ENCODE assay signal across 8 mouse cellular contexts in genomic region chr12:88992141-88992540, GRCm38 (mm10).
DNase-seq lines count a peak whose midpoint lies in the region; ATAC-seq lines count a peak whose summit lies in the region.

No protein-coding gene starts in this region.

- H3K4me1 ChIP-seq in limb, embryonic 11.5 days (ENCODE audit: control insufficient read depth, insufficient read depth, low read length), result no peaks in the 10 kb centered on the region
- H3K4me1 ChIP-seq in limb, embryonic 10.5 days, result no peaks in the 10 kb centered on the region
- H3K4me1 ChIP-seq in forebrain, embryonic 14.5 days (ENCODE audit: control insufficient read depth, insufficient read depth, low read length), result no peaks in the 10 kb centered on the region
- H3K4me1 ChIP-seq in midbrain, embryonic 13.5 days (replicated peaks), result no peaks in the 10 kb centered on the region; the same call in 1 of the 2 replicates

- 5% methylated on average over 2 of the region's 2 CpGs for WGBS in limb, embryonic 11.5 days
- WGBS in limb, embryonic 10.5 days, result 2% methylated on average over 2 of the region's 2 CpGs
- WGBS in forebrain, embryonic 14.5 days, result 2% methylated on average over 2 of the region's 2 CpGs
- 7% methylated on average over 2 of the region's 2 CpGs for WGBS in midbrain, embryonic 13.5 days

- no peaks in the 10 kb centered on the region for H3K27me3 ChIP-seq in limb, embryonic 11.5 days (ENCODE audit: control insufficient read depth, insufficient read depth, low read length)
- no peaks in the 10 kb centered on the region for H3K27me3 ChIP-seq in limb, embryonic 10.5 days (ENCODE audit: low read depth, poor library complexity, severe bottlenecking)
- no peaks in the 10 kb centered on the region for H3K27me3 ChIP-seq in forebrain, embryonic 14.5 days (replicated peaks; ENCODE audit: control insufficient read depth, insufficient read depth, low read length)
- no peaks in the 10 kb centered on the region for H3K27me3 ChIP-seq in midbrain, embryonic 13.5 days

- H3K27ac ChIP-seq in limb, embryonic 11.5 days (replicated peaks; ENCODE audit: low read depth, low read length), result no peak overlapping the region
- no peak overlapping the region for H3K27ac ChIP-seq in limb, embryonic 10.5 days
- no peak overlapping the region for H3K27ac ChIP-seq in forebrain, embryonic 14.5 days (ENCODE audit: low read depth, low read length)
- no peak overlapping the region for H3K27ac ChIP-seq in midbrain, embryonic 13.5 days

- H3K4me2 ChIP-seq in limb, embryonic 11.5 days (ENCODE audit: low read depth, severe bottlenecking), result no peak overlapping the region
- no peak overlapping the region for H3K4me2 ChIP-seq in forebrain, embryonic 14.5 days (ENCODE audit: low read length)
- no peak overlapping the region for H3K4me2 ChIP-seq in midbrain, embryonic 13.5 days (replicated peaks)

- H3K4me3 ChIP-seq in limb, embryonic 11.5 days (ENCODE audit: low read depth, low read length), result no peak overlapping the region
- H3K4me3 ChIP-seq in limb, embryonic 10.5 days, result no peak overlapping the region
- no peak overlapping the region for H3K4me3 ChIP-seq in forebrain, embryonic 14.5 days (ENCODE audit: low read depth, low read length)
- H3K4me3 ChIP-seq in midbrain, embryonic 13.5 days (replicated peaks), result no peak overlapping the region

- no peak for ATAC-seq in limb, embryonic 11.5 days (ENCODE audit: insufficient number of reproducible peaks, low FRiP score, low TSS enrichment, low read depth)
- ATAC-seq in forebrain, embryonic 14.5 days, result peak; percentile 54; the same call in 1 of the 2 replicates
- ATAC-seq in midbrain, embryonic 13.5 days, result peak; percentile 30; the same call in 1 of the 2 replicates

- peak; percentile 31 for DNase-seq in cerebellum, adult 9-10 months
- DNase-seq in cerebellum, adult 18-20 months, result no peak
- peak; percentile 25 for DNase-seq in limb, embryonic 11.5 days (ENCODE audit: low spot score)
- no peak for DNase-seq in limb, embryonic 10.5 days (ENCODE audit: low spot score)
- peak; percentile 82 for DNase-seq in forebrain, embryonic 14.5 days (ENCODE audit: low spot score)
- no peak for DNase-seq in right cerebral cortex, postnatal 36 days (ENCODE audit: low spot score in 2 of 2)
- no peak for DNase-seq in urinary bladder, postnatal 36 days (ENCODE audit: low spot score in 2 of 2)

- H3K9me3 ChIP-seq in limb, embryonic 11.5 days (ENCODE audit: control insufficient read depth, low read length), result no peaks in the 10 kb centered on the region
- no peaks in the 10 kb centered on the region for H3K9me3 ChIP-seq in limb, embryonic 10.5 days (replicated peaks)
- no peaks in the 10 kb centered on the region for H3K9me3 ChIP-seq in forebrain, embryonic 14.5 days (replicated peaks; ENCODE audit: control insufficient read depth, low read length)
- no peaks in the 10 kb centered on the region for H3K9me3 ChIP-seq in midbrain, embryonic 13.5 days

- no peaks in the 10 kb centered on the region for H3K36me3 ChIP-seq in limb, embryonic 11.5 days (ENCODE audit: control insufficient read depth, insufficient read depth, low read length)
- H3K36me3 ChIP-seq in limb, embryonic 10.5 days, result no peaks in the 10 kb centered on the region
- H3K36me3 ChIP-seq in forebrain, embryonic 14.5 days (ENCODE audit: control insufficient read depth, insufficient read depth, low read length), result no peaks in the 10 kb centered on the region
- H3K36me3 ChIP-seq in midbrain, embryonic 13.5 days, result no peaks in the 10 kb centered on the region

- H3K9ac ChIP-seq in limb, embryonic 11.5 days (ENCODE audit: low read length), result no peak overlapping the region
- H3K9ac ChIP-seq in forebrain, embryonic 14.5 days (ENCODE audit: low read length), result no peak overlapping the region
- H3K9ac ChIP-seq in midbrain, embryonic 13.5 days (replicated peaks), result no peak overlapping the region

Comparison
In these comparisons a context has a peak if more than half of its experiments do, and no peak if none do; other contexts are left out.
1. DNase-seq: peak in cerebellum, adult 9-10 months (single experiment), limb, embryonic 11.5 days (single experiment) and forebrain, embryonic 14.5 days (single experiment); none in cerebellum, adult 18-20 months (0 of 2), limb, embryonic 10.5 days (single experiment), right cerebral cortex, postnatal 36 days (0 of 2) and urinary bladder, postnatal 36 days (0 of 2).